9 mouse cellular contexts compared by ENCODE assay signal in genomic region chr17:23584786-23585185, GRCm38 (mm10). TPM values are rescaled to one million over a fixed set of nuclear protein-coding genes. Genes with fewer than 3 reads are reported as not detected.
DNase-seq lines count a peak whose midpoint lies in the region; ATAC-seq and TF ChIP-seq lines count a peak whose summit lies in the region.
"Had no signal": no experiment of that assay in that cellular context is flagged by ENCODE, and none has a peak within 500 bp of the region (broad histone marks: within the 10 kb centered on the region; RNA-seq: fewer than 3 reads in every experiment).

No protein-coding gene starts in this region.

- H3K36me3 ChIP-seq in lung, embryonic 14.5 days (ENCODE audit: insufficient read depth), result peaks cover 24% of the 10 kb centered on the region
- H3K36me3 ChIP-seq in embryonic facial prominence, embryonic 15.5 days, result peaks cover 23% of the 10 kb centered on the region
- peaks cover 8% of the 10 kb centered on the region; the same call in 1 of the 2 replicates for H3K36me3 ChIP-seq in intestine, postnatal 0 days (ENCODE audit: control insufficient read depth, insufficient read depth)
- H3K36me3 ChIP-seq in neural tube, embryonic 15.5 days, result peaks cover 22% of the 10 kb centered on the region

- TF ChIP-seq CTCF in lung, embryonic 14.5 days (IDR thresholded peaks at IDR 0.05; ENCODE audit: low read depth), result no peak
- no peak for TF ChIP-seq CTCF in lung, adult 2 months (IDR thresholded peaks at IDR 0.05; ENCODE audit: insufficient read depth, low read length)
- no peak for TF ChIP-seq CTCF in intestine, postnatal 0 days (IDR thresholded peaks at IDR 0.05; ENCODE audit: low read depth)

- H3K9ac ChIP-seq in lung, embryonic 14.5 days, result peak overlapping the region; percentile 1; the same call in 1 of the 2 replicates
- H3K9ac ChIP-seq in embryonic facial prominence, embryonic 15.5 days, result 0 out of 2 replicates have a peak overlapping the region, but pooled peaks have one; percentile 73
- H3K9ac ChIP-seq in intestine, postnatal 0 days (ENCODE audit: low read depth, low read length), result no peak overlapping the region
- H3K9ac ChIP-seq in neural tube, embryonic 15.5 days (replicated peaks), result peak overlapping the region; percentile 83; the same call in 1 of the 2 replicates

- H3K27me3 ChIP-seq in lung, embryonic 14.5 days (ENCODE audit: insufficient read depth, low read length), result no peaks in the 10 kb centered on the region
- no peaks in the 10 kb centered on the region for H3K27me3 ChIP-seq in embryonic facial prominence, embryonic 15.5 days
- H3K27me3 ChIP-seq in intestine, postnatal 0 days (replicated peaks; ENCODE audit: control insufficient read depth, insufficient read depth, low read length), result no peaks in the 10 kb centered on the region
- H3K27me3 ChIP-seq in neural tube, embryonic 15.5 days (replicated peaks), result no peaks in the 10 kb centered on the region

- H3K27ac ChIP-seq in lung, embryonic 14.5 days (ENCODE audit: low read depth), result no peak overlapping the region
- no peak overlapping the region for H3K27ac ChIP-seq in embryonic facial prominence, embryonic 15.5 days (replicated peaks)
- no peak overlapping the region for H3K27ac ChIP-seq in intestine, postnatal 0 days (ENCODE audit: low read depth, low read length)
- H3K27ac ChIP-seq in neural tube, embryonic 15.5 days (replicated peaks), result no peak overlapping the region

- WGBS in lung, embryonic 14.5 days, result 75% methylated on average over 8 of the region's 8 CpGs
- 76% methylated on average over 8 of the region's 8 CpGs for WGBS in lung, adult 2 months
- WGBS in embryonic facial prominence, embryonic 15.5 days, result 81% methylated on average over 8 of the region's 8 CpGs
- 72% methylated on average over 8 of the region's 8 CpGs for WGBS in intestine, postnatal 0 days
- WGBS in neural tube, embryonic 15.5 days, result 87% methylated on average over 8 of the region's 8 CpGs

- peak overlapping the region; percentile 82 for H3K4me2 ChIP-seq in lung, embryonic 14.5 days
- H3K4me2 ChIP-seq in embryonic facial prominence, embryonic 15.5 days (replicated peaks), result peak overlapping the region; percentile 76
- peak overlapping the region; percentile 84 for H3K4me2 ChIP-seq in intestine, postnatal 0 days (replicated peaks; ENCODE audit: low read depth)
- H3K4me2 ChIP-seq in neural tube, embryonic 15.5 days, result peak overlapping the region; percentile 93

- no peak for ATAC-seq in lung, embryonic 14.5 days (ENCODE audit: insufficient read depth)
- no peak for ATAC-seq in embryonic facial prominence, embryonic 15.5 days (ENCODE audit: insufficient number of reproducible peaks, low FRiP score, low TSS enrichment, low read depth)
- ATAC-seq in intestine, postnatal 0 days, result no peak
- ATAC-seq in neural tube, embryonic 15.5 days (ENCODE audit: low FRiP score), result no peak

- H3K9me3 ChIP-seq in lung, embryonic 14.5 days (ENCODE audit: low read depth, low read length), result no peaks in the 10 kb centered on the region
- no peaks in the 10 kb centered on the region for H3K9me3 ChIP-seq in embryonic facial prominence, embryonic 15.5 days (replicated peaks)
- no peaks in the 10 kb centered on the region for H3K9me3 ChIP-seq in intestine, postnatal 0 days (ENCODE audit: control insufficient read depth)
- no peaks in the 10 kb centered on the region for H3K9me3 ChIP-seq in neural tube, embryonic 15.5 days (replicated peaks)

- no peak for TF ChIP-seq POLR2A in lung, adult 2 months (IDR thresholded peaks at IDR 0.05; ENCODE audit: borderline replicate concordance, extremely low read depth, low read depth, low read length)

- 0 out of 2 replicates have a peak, but pooled peaks cover 4% of the 10 kb centered on the region for H3K4me1 ChIP-seq in lung, embryonic 14.5 days (ENCODE audit: insufficient read depth)
- H3K4me1 ChIP-seq in lung, adult 2 months (ENCODE audit: control insufficient read depth, insufficient read depth, low read length), result peaks cover 2% of the 10 kb centered on the region; the same call in 1 of the 2 replicates
- H3K4me1 ChIP-seq in embryonic facial prominence, embryonic 15.5 days, result peaks cover 25% of the 10 kb centered on the region
- no peaks in the 10 kb centered on the region for H3K4me1 ChIP-seq in intestine, postnatal 0 days (replicated peaks; ENCODE audit: control insufficient read depth, insufficient read depth, low read length)
- peaks cover 29% of the 10 kb centered on the region for H3K4me1 ChIP-seq in neural tube, embryonic 15.5 days

- H3K4me3 ChIP-seq in lung, embryonic 14.5 days (ENCODE audit: low read depth, low read length), result peak overlapping the region; percentile 71
- no peak overlapping the region for H3K4me3 ChIP-seq in lung, adult 2 months (replicated peaks; ENCODE audit: extremely low read depth, low read depth, low read length)
- peak overlapping the region; percentile 74; the same call in 1 of the 2 replicates for H3K4me3 ChIP-seq in embryonic facial prominence, embryonic 15.5 days (replicated peaks)
- no peak overlapping the region for H3K4me3 ChIP-seq in intestine, postnatal 0 days (ENCODE audit: low read depth, low read length)
- peak overlapping the region; percentile 76 for H3K4me3 ChIP-seq in neural tube, embryonic 15.5 days (replicated peaks)

- DNase-seq in lung, embryonic 14.5 days, result no peak
- DNase-seq in lung, adult 2 months, result no peak
- no peak for DNase-seq in layer of hippocampus, adult 8-10 months (ENCODE audit: low spot score in 2 of 2)
- no peak for DNase-seq in right cerebral cortex, adult 2 months (ENCODE audit: low spot score in 2 of 2)
- no peak for DNase-seq in embryo, embryonic 9.5 days (ENCODE audit: extremely low spot score)

RNA-seq across cellular contexts. Expression of gene Zfp13, which starts 14.5 kb away (rescaled TPM):
- polyA plus RNA-seq in lung, embryonic 14.5 days (2014; fragmentation: Nextera tagmentation; extraction: Ambion mirVana), result 12.3 and 15.6 TPM in 2 replicates
- 14.9 and 15.2 TPM in 2 replicates for polyA plus RNA-seq in lung, adult 2 months (2012; rRNA removed)
- polyA plus RNA-seq in embryonic facial prominence, embryonic 15.5 days (2015; fragmentation: Nextera tagmentation; extraction: Ambion mirVana), result 13.4 and 14.1 TPM in 2 replicates
- 3.1 and 3.4 TPM in 2 replicates for polyA plus RNA-seq in intestine, postnatal 0 days (2015; fragmentation: Nextera tagmentation; extraction: Ambion mirVana)
- polyA plus RNA-seq in neural tube, embryonic 15.5 days (2015; fragmentation: Nextera tagmentation; extraction: Ambion mirVana), result 22.6 and 24.9 TPM in 2 replicates
- total RNA-seq in layer of hippocampus, adult 8-10 months (2022), result 10 to 100 TPM; 28.9 to 32.6 (median 31.6) TPM

RNA-seq across cellular contexts. Expression of gene Zscan10, which starts 15.9 kb away (rescaled TPM):
- 0.53 and 0.74 TPM in 2 replicates for polyA plus RNA-seq in lung, embryonic 14.5 days (2014; fragmentation: Nextera tagmentation; extraction: Ambion mirVana)
- polyA plus RNA-seq in lung, adult 2 months (2012; rRNA removed), result 0.06 TPM in 1 of 2 replicates, not detected in the other
- 0.08 and 0.14 TPM in 2 replicates for polyA plus RNA-seq in embryonic facial prominence, embryonic 15.5 days (2015; fragmentation: Nextera tagmentation; extraction: Ambion mirVana)
- polyA plus RNA-seq in intestine, postnatal 0 days (2015; fragmentation: Nextera tagmentation; extraction: Ambion mirVana), result not detected in 2 replicates
- polyA plus RNA-seq in neural tube, embryonic 15.5 days (2015; fragmentation: Nextera tagmentation; extraction: Ambion mirVana), result not detected in 2 replicates
- not detected for total RNA-seq in layer of hippocampus, adult 8-10 months (2022)
- total RNA-seq: common myeloid progenitor, adult 5-6 weeks had no signal

RNA-seq across cellular contexts. Expression of gene Zfp213, which starts 20.7 kb away (rescaled TPM):
- polyA plus RNA-seq in lung, embryonic 14.5 days (2014; fragmentation: Nextera tagmentation; extraction: Ambion mirVana), result 21.8 and 24.7 TPM in 2 replicates
- polyA plus RNA-seq in lung, adult 2 months (2012; rRNA removed), result 13.4 and 14.0 TPM in 2 replicates
- polyA plus RNA-seq in embryonic facial prominence, embryonic 15.5 days (2015; fragmentation: Nextera tagmentation; extraction: Ambion mirVana), result 17.8 and 19.5 TPM in 2 replicates
- 8.1 and 8.2 TPM in 2 replicates for polyA plus RNA-seq in intestine, postnatal 0 days (2015; fragmentation: Nextera tagmentation; extraction: Ambion mirVana)
- polyA plus RNA-seq in neural tube, embryonic 15.5 days (2015; fragmentation: Nextera tagmentation; extraction: Ambion mirVana), result 16.0 and 16.4 TPM in 2 replicates
- total RNA-seq in layer of hippocampus, adult 8-10 months (2022), result 1 to 10 TPM; 6.2 to 8.4 (median 7.1) TPM

Comparison
In these comparisons a context has a peak if more than half of its experiments do, and no peak if none do; other contexts are left out.
1. H3K4me3 ChIP-seq: peak in lung, embryonic 14.5 days (single experiment), embryonic facial prominence, embryonic 15.5 days (single experiment) and neural tube, embryonic 15.5 days (single experiment); none in lung, adult 2 months (single experiment) and intestine, postnatal 0 days (single experiment).
2. Peak in every context shown above with its lines, with median percentiles within 50 percentile points of each other: H3K4me2 ChIP-seq.